8 mouse cellular contexts compared by ENCODE assay signal in the genomic region with DNA sequence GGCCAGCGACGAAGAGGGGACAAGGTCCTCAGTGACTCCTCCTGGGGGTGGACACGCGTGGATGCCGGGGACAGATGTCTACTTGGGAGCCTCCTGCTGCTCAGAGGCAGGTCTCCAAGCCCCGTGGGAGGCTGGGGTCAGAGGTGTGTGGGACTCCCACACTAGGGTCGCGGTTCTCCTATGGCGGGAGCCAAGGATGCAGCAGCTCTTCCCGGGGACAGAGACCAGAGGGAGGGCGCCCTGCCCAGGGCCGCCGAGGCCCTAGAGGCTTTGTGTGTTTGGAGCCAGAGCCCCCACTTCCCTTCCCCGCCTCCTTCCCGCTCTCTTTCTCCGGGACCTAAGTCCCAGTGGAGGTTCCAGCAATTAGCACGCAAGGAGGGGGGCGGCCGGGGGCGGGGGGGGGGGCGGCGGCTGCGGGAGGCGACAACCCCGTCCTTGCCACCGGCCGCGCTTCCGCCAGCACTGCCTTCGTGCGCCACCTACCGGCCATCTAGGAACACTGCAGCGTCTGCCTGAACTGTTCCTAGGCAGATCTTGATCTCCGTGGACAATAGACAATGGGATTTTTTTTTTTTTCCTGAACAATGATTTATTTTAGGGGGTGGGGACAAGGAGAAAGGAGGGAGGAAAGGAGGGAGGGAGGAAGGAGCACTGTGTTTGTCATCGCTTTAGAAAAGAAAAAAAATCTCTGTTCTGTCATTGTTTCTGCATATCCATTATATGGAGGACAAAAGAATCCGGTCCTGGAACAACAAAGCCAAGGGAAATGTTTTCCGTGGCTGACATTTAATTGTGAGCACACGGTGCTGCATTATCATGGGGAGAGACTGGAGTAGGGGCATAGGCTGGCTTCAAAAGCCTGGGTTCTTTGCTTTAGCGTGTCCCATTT.
DNase-seq lines count a peak whose midpoint lies in the region; ATAC-seq and TF ChIP-seq lines count a peak whose summit lies in the region.

No protein-coding gene starts in this region.

- H3K27me3 ChIP-seq in cerebellum, adult 2 months (ENCODE audit: control insufficient read depth, insufficient read depth, low read length): no peaks in the 10 kb centered on the region
- H3K27me3 ChIP-seq in hindbrain, embryonic 12.5 days: no peaks in the 10 kb centered on the region

- peaks cover 5% of the 10 kb centered on the region for H3K4me1 ChIP-seq in cerebellum, adult 2 months (ENCODE audit: control insufficient read depth, insufficient read depth, low read length)
- H3K4me1 ChIP-seq in hindbrain, embryonic 12.5 days: peaks cover 16% of the 10 kb centered on the region

- ATAC-seq in frontal cortex, adult (ENCODE audit: low TSS enrichment): 0 out of 2 replicates have a peak, but pooled peaks have one; percentile 11
- peak; percentile 92 for ATAC-seq in hindbrain, embryonic 12.5 days (ENCODE audit: low FRiP score)

- peak overlapping the region; percentile 81 for H3K4me3 ChIP-seq in cerebellum, adult 2 months (replicated peaks; ENCODE audit: insufficient read depth, low read depth, low read length)
- H3K4me3 ChIP-seq in hindbrain, embryonic 12.5 days: peak overlapping the region; percentile 36

- peak; percentile 71 for DNase-seq in Muller cell, postnatal 12 days (ENCODE audit: inconsistent ontology term)
- DNase-seq in cerebellum, adult 2 months: peak; percentile 83 to 86
- DNase-seq in left cerebral cortex, adult 11 months (ENCODE audit: low spot score): peak; percentile 44
- DNase-seq in lung, postnatal 36 days: peak; percentile 84
- DNase-seq in retina, adult 2 months (ENCODE audit: low read depth, low spot score): peak; percentile 56
- DNase-seq in thymus, postnatal 36 days: peak; percentile 72 to 76

- WGBS in cerebellum, adult 2 months: 1% methylated on average over 32 of the region's 39 CpGs
- WGBS in hindbrain, embryonic 12.5 days: 2% methylated on average over 31 of the region's 39 CpGs

- no peaks in the 10 kb centered on the region for H3K36me3 ChIP-seq in hindbrain, embryonic 12.5 days

- H3K9me3 ChIP-seq in hindbrain, embryonic 12.5 days (replicated peaks): no peaks in the 10 kb centered on the region

- H3K4me2 ChIP-seq in hindbrain, embryonic 12.5 days (replicated peaks): peak overlapping the region; percentile 72

- H3K9ac ChIP-seq in hindbrain, embryonic 12.5 days: peak overlapping the region; percentile 74

- TF ChIP-seq POLR2A in cerebellum, adult 2 months (IDR thresholded peaks at IDR 0.05; ENCODE audit: borderline replicate concordance, insufficient read depth, low read length): no peak

- TF ChIP-seq CTCF in cerebellum, adult 2 months (IDR thresholded peaks at IDR 0.05; ENCODE audit: borderline replicate concordance, insufficient read depth, low read depth, low read length): peak; percentile 90

- H3K27ac ChIP-seq in cerebellum, adult 2 months (ENCODE audit: insufficient read depth, low read length): peak overlapping the region; percentile 68
- H3K27ac ChIP-seq in hindbrain, embryonic 12.5 days: peak overlapping the region; percentile 88

Comparison
In these comparisons a context has a peak if more than half of its experiments do, and no peak if none do; other contexts are left out.
1. Peak in every context shown above with its lines: DNase-seq, ATAC-seq, H3K4me3 ChIP-seq and H3K27ac ChIP-seq.